Mouse (Mus musculus) liver, embryonic 16.5 days (tissue): ENCODE data around the gene Hoxb13. TPM values are rescaled to one million over a fixed set of nuclear protein-coding genes. Genes with fewer than 3 reads are reported as not detected.

ENCODE experiments used
- ATAC-seq: fragments of 200-750 bp; cut with Nextera tagmentation; 2 replicates; pipeline ENCODE4 v1.8.0; 2017; ENCODE audit warnings: low read depth, mild to moderate bottlenecking, moderate number of reproducible peaks, moderate library complexity
- H3K27ac ChIP-seq: fragments of 300-500 bp; sonication (generic); 2 replicates; pipeline ENCODE4 v1.5.1; 2014; ENCODE audit warnings: mild to moderate bottlenecking, low read length
- H3K27me3 ChIP-seq: fragments of 300-500 bp; sonication (generic); 2 replicates; pipeline ENCODE4 v1.6.1; 2014; ENCODE audit warnings: low read depth, low read length, mixed read lengths; ENCODE audit not compliant: control insufficient read depth, insufficient read depth
- H3K36me3 ChIP-seq: fragments of 300-500 bp; sonication (generic); 2 replicates; pipeline ENCODE4 v1.6.1; 2014; ENCODE audit warnings: mild to moderate bottlenecking; ENCODE audit not compliant: control insufficient read depth, insufficient read depth
- H3K4me1 ChIP-seq: fragments of 300-500 bp; sonication (generic); 2 replicates; pipeline ENCODE4 v1.6.1; 2014; ENCODE audit warnings: low read depth, low read length, mixed read lengths; ENCODE audit not compliant: control insufficient read depth
- H3K4me2 ChIP-seq: fragments of 300-500 bp; sonication (generic); 2 replicates; pipeline ENCODE4 v1.6.1; 2014; ENCODE audit warnings: low read depth, low read length, mixed read lengths
- H3K4me3 ChIP-seq: fragments of 300-500 bp; sonication (generic); 2 replicates; pipeline ENCODE4 v1.5.1; 2014; ENCODE audit warnings: low read depth, mild to moderate bottlenecking, low read length
- H3K9ac ChIP-seq: fragments of 300-500 bp; sonication (generic); 2 replicates; pipeline ENCODE4 v1.6.1; 2014; ENCODE audit warnings: low read depth, low read length
- H3K9me3 ChIP-seq: fragments of 300-500 bp; sonication (generic); replicated peaks from 2 replicates; pipeline ENCODE4 v1.6.1; 2016; ENCODE audit warnings: low read length; ENCODE audit not compliant: control insufficient read depth
- WGBS: fragments of 180-500 bp; shearing (Covaris S2); extraction: QIAGEN DNeasy Blood & Tissue Kit; methylation state at CpG from one replicate; pipeline ENCODE4 v1.1.7; 2014; ENCODE audit not compliant: insufficient replicate concordance; 5-methylcytosine and 5-hydroxymethylcytosine counted together
- polyA plus RNA-seq: library from polyadenylated mRNA; unstranded; fragments of >200 nt; fragmentation: Nextera tagmentation; extraction: Ambion mirVana; gene quantifications from 2 replicates; pipeline ENCODE4 v1.2.1, GENCODE M21; 2015

Gene Hoxb13
- polyA plus RNA-seq, 1 experiment from 2014 or later, result not detected

DNA sequence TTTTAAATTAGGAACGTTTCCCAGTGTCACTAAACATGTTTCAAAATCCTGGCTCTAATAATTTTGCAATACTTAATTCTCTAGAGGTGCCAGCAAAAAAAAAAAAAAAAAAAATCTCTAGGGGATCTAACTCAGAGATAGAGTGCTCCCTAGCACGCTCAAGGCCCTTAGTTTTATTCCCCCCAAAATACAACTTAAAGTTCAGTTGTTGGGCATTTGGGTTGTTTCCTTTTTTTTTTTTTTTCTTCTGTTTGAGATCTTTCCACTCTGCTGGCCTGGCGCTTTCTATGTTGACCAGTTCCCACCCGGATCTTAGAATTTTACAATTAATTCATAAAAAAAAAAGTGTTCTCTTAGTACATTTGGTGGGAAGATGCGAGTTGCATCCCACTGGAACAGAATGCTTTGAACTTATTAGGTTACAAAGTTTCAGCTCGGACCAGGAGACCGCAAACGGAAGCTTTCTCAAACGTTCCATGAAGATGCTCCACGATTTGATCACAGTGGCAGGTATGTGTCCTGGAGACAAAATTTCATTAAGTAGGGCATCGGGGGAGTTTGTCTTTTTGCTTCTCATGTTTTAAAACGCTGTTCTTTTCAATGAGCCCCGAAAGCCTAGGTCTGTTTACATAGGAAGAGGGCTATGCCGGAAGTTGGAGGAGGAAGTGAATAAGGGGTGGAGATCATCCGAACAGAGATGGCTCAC, 11.5 kb downstream of the Hoxb13 start:
- H3K4me1 ChIP-seq, result no peaks in the 10 kb centered on the region
- peaks cover 79% of the 10 kb centered on the region for H3K27me3 ChIP-seq
- no peaks in the 10 kb centered on the region for H3K9me3 ChIP-seq
- H3K36me3 ChIP-seq, result no peaks in the 10 kb centered on the region
- no peak overlapping the region for H3K4me2 ChIP-seq
- H3K9ac ChIP-seq, result no peak overlapping the region
- WGBS, result 1% methylated on average over 15 of the region's 15 CpGs
- ATAC-seq, result no peak
- no peak overlapping the region for H3K27ac ChIP-seq
- no peak overlapping the region for H3K4me3 ChIP-seq

DNA sequence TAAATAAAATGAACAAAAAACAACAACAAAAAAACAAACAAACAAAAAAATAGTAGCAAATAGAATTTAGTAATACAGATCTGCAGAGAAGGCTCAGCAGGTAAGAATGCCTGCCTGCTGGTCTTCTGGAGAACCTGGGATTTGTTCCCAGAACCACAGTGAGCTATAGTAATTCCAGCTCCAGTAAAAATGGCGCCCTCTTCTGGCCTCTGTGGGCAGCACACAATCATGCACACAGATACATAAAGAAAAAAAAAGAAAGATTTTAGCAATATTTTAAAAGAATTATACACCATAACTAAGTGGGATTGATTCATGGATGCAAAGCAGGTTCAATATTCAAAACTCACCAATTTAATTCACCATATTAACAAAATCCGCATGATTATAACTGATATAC, 29.7 kb downstream of the Hoxb13 start:
- Histone ChIP-seq H3K36me3 (no peaks in the 10 kb centered on the region), H3K9ac (no peak overlapping the region), H3K27ac (no peak overlapping the region), H3K27me3 (no peaks in the 10 kb centered on the region; the same call in 1 of the 2 replicates), H3K4me3 (no peak overlapping the region), H3K4me2 (no peak overlapping the region), H3K9me3 (no peaks in the 10 kb centered on the region), H3K4me1 (no peaks in the 10 kb centered on the region)
- 30% methylated on average over 2 of the region's 2 CpGs for WGBS
- ATAC-seq, result no peak

GRCm38 (mm10) chr11:96227676-96228075, 33.6 kb downstream of the Hoxb13 start:
- Histone ChIP-seq H3K9ac (no peak overlapping the region), H3K27ac (no peak overlapping the region), H3K4me3 (no peak overlapping the region), H3K27me3 (no peaks in the 10 kb centered on the region; the same call in 1 of the 2 replicates), H3K9me3 (no peaks in the 10 kb centered on the region), H3K4me1 (no peaks in the 10 kb centered on the region), H3K36me3 (no peaks in the 10 kb centered on the region), H3K4me2 (no peak overlapping the region)
- ATAC-seq, result no peak
- 50% methylated on average over 9 of the region's 9 CpGs for WGBS

GRCm38 (mm10) chr11:96234906-96235305, 40.8 kb downstream of the Hoxb13 start:
- H3K36me3 ChIP-seq, result no peaks in the 10 kb centered on the region
- WGBS, result 3% methylated on average over 12 of the region's 12 CpGs
- H3K27ac ChIP-seq, result no peak overlapping the region
- no peak overlapping the region for H3K4me2 ChIP-seq
- ATAC-seq, result no peak
- no peaks in the 10 kb centered on the region for H3K4me1 ChIP-seq
- H3K9me3 ChIP-seq, result no peaks in the 10 kb centered on the region
- H3K27me3 ChIP-seq, result peaks cover 6% of the 10 kb centered on the region
- H3K9ac ChIP-seq, result no peak overlapping the region
- H3K4me3 ChIP-seq, result no peak overlapping the region

DNA sequence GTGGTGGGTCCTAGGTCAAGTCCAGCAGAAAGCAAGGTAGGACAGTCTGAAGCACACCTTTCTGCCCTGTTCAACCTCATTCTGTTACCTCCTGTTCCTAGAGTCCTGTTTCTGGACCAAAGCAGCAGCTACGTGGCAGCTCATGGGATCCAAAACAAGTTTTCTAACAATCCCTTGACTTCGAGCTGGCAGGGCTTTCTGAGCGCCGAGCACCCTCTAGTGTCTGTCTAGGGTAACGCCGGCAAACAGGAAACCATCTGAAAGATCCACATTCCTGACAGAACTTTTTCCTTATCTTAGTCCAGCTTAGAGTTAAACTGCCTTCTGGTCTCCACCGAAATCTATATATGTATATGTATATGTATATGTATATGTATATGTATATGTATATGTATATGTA, 46.1 kb downstream of the Hoxb13 start:
- H3K27me3 ChIP-seq, result peaks cover 12% of the 10 kb centered on the region
- H3K9me3 ChIP-seq, result no peaks in the 10 kb centered on the region
- no peak overlapping the region for H3K4me3 ChIP-seq
- no peaks in the 10 kb centered on the region for H3K4me1 ChIP-seq
- no peak overlapping the region for H3K9ac ChIP-seq
- no peaks in the 10 kb centered on the region for H3K36me3 ChIP-seq
- H3K4me2 ChIP-seq, result no peak overlapping the region
- 2% methylated on average over 7 of the region's 7 CpGs for WGBS
- no peak overlapping the region for H3K27ac ChIP-seq
- ATAC-seq, result no peak

Other genes with a start within 250 kb of the Hoxb13 start
- gene Igf2bp1, start 188.4 kb upstream of the Hoxb13 start, polyA plus RNA-seq, result 10.4 and 10.8 TPM in 2 replicates
- gene Gip, start 169.8 kb upstream of the Hoxb13 start, polyA plus RNA-seq, result 0.25 TPM in 1 of 2 replicates, not detected in the other
- gene Snf8, start 159.4 kb upstream of the Hoxb13 start, polyA plus RNA-seq, result 47.5 and 54.4 TPM in 2 replicates
- 13.2 TPM in 2 replicates for gene Ube2z, start 128.9 kb upstream of the Hoxb13 start, polyA plus RNA-seq
- gene Atp5g1, start 118.6 kb upstream of the Hoxb13 start, polyA plus RNA-seq, result 471 and 479 TPM in 2 replicates
- not detected in 2 replicates for gene Calcoco2, start 82.4 kb upstream of the Hoxb13 start, polyA plus RNA-seq
- not detected in 2 replicates for gene Ttll6, start 60.5 kb upstream of the Hoxb13 start, polyA plus RNA-seq
- gene Hoxb9, start 77.1 kb downstream of the Hoxb13 start, polyA plus RNA-seq, result not detected in 2 replicates
- not detected in 2 replicates for gene Hoxb8, start 87.6 kb downstream of the Hoxb13 start, polyA plus RNA-seq
- 0.18 and 0.25 TPM in 2 replicates for gene Hoxb7, start 92.3 kb downstream of the Hoxb13 start, polyA plus RNA-seq
- gene Hoxb6, start 98.2 kb downstream of the Hoxb13 start, polyA plus RNA-seq, result 0.08 TPM in 1 of 2 replicates, not detected in the other
- 0.26 and 0.37 TPM in 2 replicates for gene Hoxb5, start 109.0 kb downstream of the Hoxb13 start, polyA plus RNA-seq
- gene Hoxb4, start 124.0 kb downstream of the Hoxb13 start, polyA plus RNA-seq, result 0.08 and 0.11 TPM in 2 replicates
- 0.11 TPM in 1 of 2 replicates, not detected in the other for gene Hoxb3, start 129.0 kb downstream of the Hoxb13 start, polyA plus RNA-seq
- gene Hoxb2, start 156.2 kb downstream of the Hoxb13 start, polyA plus RNA-seq, result 0.62 and 0.90 TPM in 2 replicates
- not detected in 2 replicates for gene Hoxb1, start 171.4 kb downstream of the Hoxb13 start, polyA plus RNA-seq